Mouse (Mus musculus) C2C12 (cell line): ENCODE measurements around the gene Kif6.

ENCODE experiments used
- CTCF ChIP-seq: IDR thresholded peaks from one replicate; pipeline ENCODE4 v1.5.1; 2011; ENCODE audit not compliant: control insufficient read depth, insufficient read depth, insufficient read length
- FOSL1 ChIP-seq: IDR thresholded peaks from one replicate; pipeline ENCODE4 v1.8.0; 2011; ENCODE audit warnings: mild to moderate bottlenecking, low read length; ENCODE audit not compliant: poor library complexity, insufficient read depth, severe bottlenecking
- MAX ChIP-seq: IDR thresholded peaks from one replicate; pipeline ENCODE4 v1.6.1; 2011; ENCODE audit warnings: mild to moderate bottlenecking, control low read depth
- MYOD1 ChIP-seq: IDR thresholded peaks from one replicate; pipeline ENCODE4 v1.6.1; 2011; ENCODE audit warnings: low read depth; ENCODE audit not compliant: control insufficient read depth, insufficient read length

DNA sequence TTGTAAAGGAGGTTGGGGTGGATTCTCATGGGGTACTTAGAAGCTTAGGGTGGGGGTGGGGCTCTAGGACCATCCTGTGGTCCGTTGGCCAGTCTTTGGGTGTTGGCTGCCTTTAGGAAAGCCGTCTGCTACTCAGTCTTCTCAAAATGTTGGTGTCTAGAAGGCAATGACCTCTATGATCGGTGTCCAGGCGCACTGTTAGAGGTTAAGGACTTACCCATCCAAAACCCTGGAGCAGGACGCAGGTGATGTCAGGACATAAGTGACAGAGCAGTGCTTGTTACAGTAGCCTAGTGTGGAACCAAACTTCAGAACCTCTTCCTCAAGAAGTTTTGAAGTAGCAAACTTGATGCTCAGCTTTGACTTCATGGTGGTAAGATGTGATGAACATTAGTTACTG, 170.9 kb downstream of the Kif6 start:
- TF ChIP-seq CTCF (no peak), MYOD1 (no peak), FOSL1 (no peak), MAX (no peak)
